Mouse (Mus musculus) left cerebral cortex, postnatal 10 days (tissue): ENCODE data around the gene Gm11172. TPM values are rescaled to one million over a fixed set of nuclear protein-coding genes. Genes with fewer than 3 reads are reported as not detected.
A peak's percentile ranks its signal among the peaks of the same experiment; 100 is the strongest.
"Not testable (repeated sequence)": the region's sequence is repeated elsewhere in the genome, so short reads cannot be mapped to it uniquely, and the experiment has no call there.

Source experiments
- DNase-seq, 2 experiments: peaks; one replicate each; pipeline ENCODE4 v3.0.0; 2021 to 2022; ENCODE audit warnings: low spot score in 2 of 2, mixed read lengths in 1 of 2; ENCODE audit errors: extremely low spot score in 1 of 2
- intact Hi-C: fragments of 180-260 bp; cut with DNase I; formaldehyde crosslinking; loops from one replicate; pipeline ENCODE4 v1.15.1; 2025
- total RNA-seq, 2 experiments: library from RNA; stranded (reverse); gene quantifications; 2 replicates each; pipeline ENCODE4 v1.2.3; 2021

The Gm11172 gene
- total RNA-seq, 2 experiments from 2014 or later: not detected

GRCm38 (mm10) chr16:10783883-10784792 is 28.6 kb upstream of the Gm11172 start:
- DNase-seq: peak in 1 of 2 experiments; percentile 71
- intact Hi-C loops: loop anchor here (2.0 kb wide), 1 partner anchor 213 kb away; no protein-coding TSS in a partner anchor

GRCm38 (mm10) chr16:10784793-10785370 is 27.8 kb upstream of the Gm11172 start:
- intact Hi-C loops: loop anchor here (2.0 to 5.0 kb wide), 3 partner anchors 123 to 214 kb away; no protein-coding TSS in a partner anchor

GRCm38 (mm10) chr16:10785371-10786231 is 27.1 kb upstream of the Gm11172 start, which contains the start of gene Socs1:
Gene Socs1, minus strand, starts transcription at chr16:10785536.
- peak; percentile 61 to 94 for DNase-seq
- intact Hi-C loops: loop anchor here (2.0 to 5.0 kb wide), 3 partner anchors 123 to 215 kb away; no protein-coding TSS in a partner anchor

More at GRCm38 (mm10) chr16:10784793-10785370, 27.8 kb upstream of the Gm11172 start:
- peak; percentile 78 to 94 for DNase-seq

- peak; percentile 77 to 89 for DNase-seq
- intact Hi-C loops: loop anchor here (5.0 kb wide), 2 partner anchors 124 to 149 kb away; no protein-coding TSS in a partner anchor
Measured at GRCm38 (mm10) chr16:10786288-10786687, 26.4 kb upstream of the Gm11172 start.

- intact Hi-C loops: loop anchor here (5.0 kb wide), 2 partner anchors 125 to 150 kb away; no protein-coding TSS in a partner anchor
Measured at GRCm38 (mm10) chr16:10786782-10787547, 25.8 kb upstream of the Gm11172 start.

GRCm38 (mm10) chr16:10787548-10788058 is 25.1 kb upstream of the Gm11172 start:
- intact Hi-C loops: loop anchor here (5.0 kb wide), 2 partner anchors 125 to 150 kb away; no protein-coding TSS in a partner anchor
- DNase-seq: no peak

More at GRCm38 (mm10) chr16:10786782-10787547, 25.8 kb upstream of the Gm11172 start:
- DNase-seq: no peak

GRCm38 (mm10) chr16:10788271-10788670 is 24.4 kb upstream of the Gm11172 start, which contains the start of gene Tnp2:
Gene Tnp2, minus strand, starts transcription at chr16:10788660.
- intact Hi-C loops: loop anchor here (5.0 kb wide), 2 partner anchors 126 to 151 kb away; no protein-coding TSS in a partner anchor
- DNase-seq: no peak

GRCm38 (mm10) chr16:10788866-10789265 is 23.8 kb upstream of the Gm11172 start:
- intact Hi-C loops: loop anchor here (5.0 kb wide), 2 partner anchors 127 to 152 kb away; no protein-coding TSS in a partner anchor
- no peak for DNase-seq

GRCm38 (mm10) chr16:10790702-10791101 is 22.0 kb upstream of the Gm11172 start, which contains the start of gene Prm3:
Gene Prm3, minus strand, starts transcription at chr16:10790914.
- DNase-seq: no peak
- intact Hi-C loops: loop anchor here (5.0 kb wide), 1 partner anchor 37 kb away; no protein-coding TSS in a partner anchor

GRCm38 (mm10) chr16:10796034-10796433 is 16.7 kb upstream of the Gm11172 start, which contains the start of gene Prm2:
Gene Prm2, minus strand, starts transcription at chr16:10796134.
- intact Hi-C loops: no loop called here

GRCm38 (mm10) chr16:10802420-10802819 is 10.3 kb upstream of the Gm11172 start:
- intact Hi-C loops, DNase-seq: not testable (repeated sequence)

More at GRCm38 (mm10) chr16:10796034-10796433, 16.7 kb upstream of the Gm11172 start, which contains the start of gene Prm2:
- no peak for DNase-seq

GRCm38 (mm10) chr16:10805789-10806527 is 6.8 kb upstream of the Gm11172 start, which contains the start of gene Prm1:
Gene Prm1, minus strand, starts transcription at chr16:10805839.
- no peak for DNase-seq
- intact Hi-C loops: no loop called here

- intact Hi-C loops: no loop called here
- no peak for DNase-seq
Measured at GRCm38 (mm10) chr16:10810376-10810775, 2.3 kb upstream of the Gm11172 start.

GRCm38 (mm10) chr16:10813726-10814125 is 1.0 kb downstream of the Gm11172 start:
- no peak for DNase-seq
- intact Hi-C loops: no loop called here

- DNase-seq: no peak
- intact Hi-C loops: no loop called here
Measured at GRCm38 (mm10) chr16:10814864-10815263, 2.1 kb downstream of the Gm11172 start.

GRCm38 (mm10) chr16:10818579-10819135 is 5.9 kb downstream of the Gm11172 start:
- DNase-seq: no peak
- intact Hi-C loops: no loop called here
